Mouse (Mus musculus): Measurements from ENCODE around the gene Naglu. TPM values are rescaled to one million over a fixed set of nuclear protein-coding genes. Genes with fewer than 3 reads are reported as not detected.

The Naglu gene
- total RNA-seq (2022): 10 to 100 TPM; 10.4 to 18.5 (median 12.8) TPM

- DNase-seq (ENCODE audit: low spot score in 2 of 2): peak; percentile 90 to 94
Observed at GRCm38 (mm10) chr11:101069391-101070188, at the start of gene Naglu. Gene Naglu (plus strand): TSS chr11:101070012.

DNA sequence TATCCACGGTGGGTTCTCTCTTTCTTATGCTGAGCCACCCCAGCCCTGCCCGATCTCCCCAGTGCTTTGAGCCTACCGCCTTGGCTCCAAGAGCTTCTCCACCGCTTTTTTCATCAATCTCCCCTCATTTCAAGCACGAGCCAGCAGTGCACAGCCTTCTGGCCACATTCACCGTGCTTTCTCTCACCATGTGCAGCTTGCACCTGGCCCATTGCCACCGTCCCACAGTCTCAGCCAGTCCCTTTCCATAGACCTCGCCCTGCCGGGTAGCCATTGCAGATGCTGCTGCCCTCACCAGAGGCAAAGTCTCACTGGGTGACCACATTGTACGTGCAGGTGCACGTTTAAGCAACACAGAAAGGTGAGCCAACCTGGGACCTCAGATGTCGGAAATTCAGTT is 46.4 kb upstream of the Naglu start:
- DNase-seq (ENCODE audit: low spot score in 2 of 2): no peak

DNA sequence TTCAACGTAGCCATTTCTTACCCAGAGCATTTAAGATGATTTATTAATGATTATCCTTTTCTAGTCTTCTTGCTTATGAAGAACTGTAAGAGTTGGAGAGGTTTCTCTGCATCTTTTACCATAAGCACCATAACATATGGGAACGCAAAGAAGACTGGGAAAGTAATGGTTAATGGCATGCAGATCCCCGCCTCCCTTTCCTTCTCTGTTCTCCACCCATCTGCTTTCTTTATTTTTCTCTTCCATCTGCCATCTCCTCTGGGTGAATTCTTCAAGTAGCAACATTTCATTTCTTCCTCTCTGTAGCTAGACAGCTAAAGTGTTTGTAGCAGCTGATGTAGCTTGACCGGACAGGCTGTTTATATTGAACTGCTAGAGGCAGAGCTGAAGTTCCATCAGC is 45.8 kb upstream of the Naglu start:
- DNase-seq (ENCODE audit: low spot score in 2 of 2): no peak

DNA sequence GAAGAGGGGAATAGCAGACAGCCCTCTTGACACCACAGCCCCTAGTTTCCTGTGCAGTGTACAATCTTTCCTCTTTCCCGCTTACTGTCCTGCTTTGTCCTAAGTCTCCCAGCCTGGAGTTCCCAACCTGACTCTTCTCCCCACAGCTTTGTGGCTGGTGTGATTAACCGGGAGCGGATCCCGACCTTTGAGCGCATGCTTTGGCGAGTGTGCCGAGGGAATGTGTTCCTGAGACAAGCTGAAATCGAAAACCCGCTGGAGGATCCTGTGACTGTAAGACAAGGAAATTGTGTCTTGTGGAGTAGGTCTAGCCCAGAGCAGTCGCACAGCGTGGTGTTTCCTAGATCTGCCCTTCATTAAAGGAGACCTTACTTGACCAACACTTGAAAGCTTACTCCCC is 42.7 kb upstream of the Naglu start:
- no peak for DNase-seq (ENCODE audit: low spot score in 2 of 2)

- DNase-seq (ENCODE audit: low spot score in 2 of 2): no peak
Observed at GRCm38 (mm10) chr11:101029320-101029719, 40.5 kb upstream of the Naglu start.

DNA sequence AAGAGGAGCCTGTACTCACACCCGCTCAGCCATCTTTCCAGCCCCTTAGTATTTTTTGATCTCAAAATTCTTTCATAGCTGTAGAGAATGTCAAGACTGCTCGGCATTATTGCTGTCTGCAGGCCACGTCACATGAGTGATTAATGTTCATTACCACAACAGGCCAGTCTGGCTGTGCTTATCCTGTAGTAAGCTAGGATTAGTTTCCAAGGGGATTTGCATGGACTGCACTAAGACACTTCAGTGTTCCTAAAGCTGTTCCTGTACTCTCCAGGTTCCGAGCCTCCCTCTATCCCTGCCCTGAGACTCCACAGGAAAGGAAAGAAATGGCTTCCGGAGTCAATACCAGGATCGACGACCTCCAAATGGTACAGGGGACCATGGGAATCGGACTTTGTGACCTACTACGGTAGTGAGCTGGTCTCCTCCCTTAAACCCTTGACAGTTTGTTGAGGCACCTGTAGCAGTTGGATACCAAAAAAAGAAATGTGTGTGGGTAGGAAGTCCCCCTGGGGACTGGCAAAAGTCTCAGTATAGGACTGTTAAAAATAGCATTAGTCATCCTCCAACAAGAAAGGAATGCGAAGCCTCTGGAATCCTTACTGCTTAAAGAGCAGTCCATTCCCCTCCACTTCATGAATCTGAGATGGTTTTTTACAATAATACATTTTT is 39.5 kb upstream of the Naglu start:
- DNase-seq (ENCODE audit: low spot score in 2 of 2): no peak

DNA sequence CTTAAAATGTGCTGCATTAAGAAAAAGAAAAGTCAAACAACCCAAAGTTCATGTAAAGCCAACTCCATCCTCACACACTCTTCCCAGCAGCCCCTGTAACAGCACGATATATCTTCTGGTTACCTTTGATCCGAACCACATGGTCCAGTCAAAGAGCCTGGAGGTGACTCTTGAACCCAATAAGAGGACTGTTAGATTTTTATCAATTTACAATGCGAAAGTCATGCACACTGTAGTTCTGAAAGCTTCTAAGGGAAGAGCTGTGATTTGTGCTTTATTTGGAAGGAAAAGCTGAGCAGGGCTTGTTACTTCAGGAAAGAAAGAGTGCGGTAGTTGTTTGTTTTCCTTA is 39.0 kb upstream of the Naglu start:
- DNase-seq (ENCODE audit: low spot score in 2 of 2): no peak

DNA sequence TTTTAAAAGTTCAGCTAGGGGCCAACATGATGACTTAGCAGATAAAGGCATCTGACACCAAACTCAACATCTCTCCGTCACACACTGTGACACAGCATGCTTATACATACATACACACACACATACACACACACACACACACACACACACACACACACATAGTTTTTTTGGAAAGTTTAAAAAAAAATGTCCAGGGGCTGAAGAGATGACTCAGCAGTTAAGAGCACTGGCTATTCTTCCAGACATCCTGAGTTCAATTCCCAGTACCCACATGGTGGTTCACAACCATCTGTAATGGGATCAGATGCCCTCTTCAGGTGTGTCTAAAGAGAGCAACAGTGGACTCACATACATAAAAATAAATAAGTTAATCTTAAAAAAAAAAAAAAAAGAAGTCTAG is 38.3 kb upstream of the Naglu start:
- no peak for DNase-seq (ENCODE audit: low spot score in 2 of 2)

DNA sequence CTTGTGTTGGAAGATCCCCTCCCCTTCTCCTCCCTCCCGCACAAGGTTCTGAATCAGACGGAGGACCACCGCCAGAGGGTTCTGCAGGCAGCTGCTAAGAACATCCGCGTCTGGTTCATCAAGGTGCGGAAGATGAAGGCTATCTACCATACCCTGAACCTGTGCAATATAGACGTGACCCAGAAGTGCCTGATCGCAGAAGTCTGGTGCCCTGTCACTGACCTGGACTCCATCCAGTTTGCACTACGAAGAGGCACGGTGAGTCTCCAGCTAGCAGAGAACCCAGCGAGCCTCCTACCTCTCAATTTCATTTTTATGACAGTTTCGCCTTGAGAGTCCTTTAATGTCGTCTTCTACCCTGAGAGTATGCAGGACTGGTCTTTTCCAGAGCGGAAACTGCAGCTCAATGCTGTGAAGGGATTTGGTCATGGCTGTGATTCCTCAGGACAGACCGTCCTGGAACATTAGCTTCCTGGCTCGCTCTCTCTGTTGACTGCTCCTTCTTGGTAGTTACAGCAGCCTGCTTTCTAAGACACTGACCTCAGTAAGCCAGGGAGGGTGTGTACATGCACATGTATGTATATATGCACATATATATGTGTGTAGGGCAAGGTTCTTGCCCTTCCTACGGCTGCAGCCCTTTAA is 35.8 kb upstream of the Naglu start:
- no peak for DNase-seq (ENCODE audit: low spot score in 2 of 2)

- DNase-seq (ENCODE audit: low spot score in 2 of 2): no peak
Observed at GRCm38 (mm10) chr11:101034614-101035327, 35.0 kb upstream of the Naglu start.

- DNase-seq (ENCODE audit: low spot score in 2 of 2): no peak
Observed at GRCm38 (mm10) chr11:101035328-101035695, 34.5 kb upstream of the Naglu start.

DNA sequence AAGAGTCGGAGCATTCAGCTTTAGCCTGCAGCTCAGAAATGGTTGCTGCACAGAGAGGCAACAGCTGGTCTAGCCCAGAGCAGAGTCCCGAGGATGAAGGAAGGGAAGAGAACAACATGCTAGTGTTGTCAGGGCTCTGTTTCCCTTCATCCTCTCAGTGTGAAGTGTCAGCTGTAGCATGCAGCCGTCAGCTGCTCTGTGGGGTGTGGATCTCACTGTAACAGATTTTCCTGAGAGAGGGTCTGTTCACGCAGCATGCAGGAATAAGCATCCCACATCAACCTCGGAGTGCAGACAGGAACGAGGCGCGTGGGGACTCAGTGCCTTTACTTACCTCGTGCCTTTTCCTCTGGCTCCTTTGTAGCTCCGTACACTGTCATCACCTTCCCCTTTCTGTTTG is 32.0 kb upstream of the Naglu start:
- no peak for DNase-seq (ENCODE audit: low spot score in 2 of 2)

DNA sequence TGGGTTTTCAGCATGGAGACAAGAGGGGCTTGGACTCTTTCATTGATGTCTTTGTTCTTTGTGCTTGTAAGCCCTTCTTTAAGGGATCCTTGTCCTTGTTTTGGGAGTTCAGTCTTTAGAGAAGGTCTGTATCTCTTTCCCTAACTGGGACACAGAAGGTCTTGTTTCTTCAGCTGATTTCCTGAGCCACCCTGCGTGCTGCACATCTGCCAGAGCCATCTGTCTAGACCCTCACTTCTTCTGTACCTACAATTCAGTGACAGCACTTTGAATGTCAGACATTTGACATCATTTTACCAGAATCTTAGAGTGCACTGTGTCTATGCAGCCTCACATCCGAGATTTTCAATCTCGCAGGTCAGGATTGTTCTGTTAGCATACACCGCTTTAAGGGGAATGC is 24.0 kb upstream of the Naglu start:
- DNase-seq (ENCODE audit: low spot score in 2 of 2): no peak

DNA sequence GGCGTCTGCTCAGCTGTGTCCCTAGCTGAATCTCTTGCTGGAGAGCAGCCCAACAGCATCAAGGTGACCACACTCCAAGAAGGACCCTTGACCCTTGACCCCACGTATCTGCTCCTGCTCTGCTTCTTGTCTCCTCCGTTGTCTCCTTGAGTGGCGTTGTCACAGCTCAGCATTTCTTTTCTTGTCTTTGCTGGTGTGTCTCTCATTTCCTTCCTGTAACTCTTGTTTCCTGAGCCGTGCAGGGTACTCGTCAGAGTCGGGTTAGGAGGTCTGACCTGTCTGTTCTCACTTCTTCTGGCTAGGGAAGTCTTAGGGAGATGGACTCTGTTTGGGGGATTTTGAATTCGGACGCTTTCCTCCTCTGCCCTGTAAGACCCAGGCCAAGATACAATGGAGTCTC is 23.4 kb upstream of the Naglu start:
- DNase-seq (ENCODE audit: low spot score in 2 of 2): no peak

DNA sequence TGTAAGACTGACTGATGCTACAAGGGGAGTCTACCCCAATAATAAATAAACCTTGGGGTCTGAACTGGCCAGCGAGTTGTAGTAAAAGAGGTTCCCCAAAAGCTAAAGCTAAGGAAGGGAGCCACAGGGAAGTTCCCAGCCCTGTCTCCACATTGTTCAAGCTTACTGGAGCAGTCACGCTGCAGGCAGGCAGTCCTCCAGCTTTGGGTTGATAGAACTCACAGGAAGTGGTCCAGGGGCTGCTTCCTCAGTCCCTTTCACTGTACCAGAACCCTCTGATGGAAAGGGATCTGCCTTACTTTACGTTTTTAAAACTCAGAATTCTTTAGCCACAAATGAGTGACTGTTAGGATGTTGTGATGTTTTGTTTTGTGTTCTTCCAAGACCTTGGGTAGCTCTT is 22.3 kb upstream of the Naglu start:
- DNase-seq (ENCODE audit: low spot score in 2 of 2): no peak

DNA sequence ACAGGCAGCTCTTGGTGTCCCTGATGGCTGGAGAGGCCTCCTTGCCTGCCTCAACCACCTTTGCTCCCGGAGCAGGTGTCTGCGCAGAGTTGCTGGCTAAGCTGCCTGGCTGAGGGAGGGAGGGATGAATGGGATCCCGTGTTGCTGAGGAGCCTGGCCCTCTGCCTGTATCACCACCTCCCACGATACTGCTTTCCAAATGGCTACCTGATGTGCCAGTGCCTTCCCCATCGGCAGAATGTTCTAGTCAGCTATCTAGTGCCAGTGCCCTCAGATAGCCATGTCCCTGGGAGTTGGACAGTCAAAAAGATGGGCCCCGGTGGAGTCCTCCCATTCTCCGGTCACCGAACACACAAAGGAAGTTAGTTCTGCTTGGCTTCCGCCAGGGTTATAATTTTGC is 19.5 kb upstream of the Naglu start:
- no peak for DNase-seq (ENCODE audit: low spot score in 2 of 2)

DNA sequence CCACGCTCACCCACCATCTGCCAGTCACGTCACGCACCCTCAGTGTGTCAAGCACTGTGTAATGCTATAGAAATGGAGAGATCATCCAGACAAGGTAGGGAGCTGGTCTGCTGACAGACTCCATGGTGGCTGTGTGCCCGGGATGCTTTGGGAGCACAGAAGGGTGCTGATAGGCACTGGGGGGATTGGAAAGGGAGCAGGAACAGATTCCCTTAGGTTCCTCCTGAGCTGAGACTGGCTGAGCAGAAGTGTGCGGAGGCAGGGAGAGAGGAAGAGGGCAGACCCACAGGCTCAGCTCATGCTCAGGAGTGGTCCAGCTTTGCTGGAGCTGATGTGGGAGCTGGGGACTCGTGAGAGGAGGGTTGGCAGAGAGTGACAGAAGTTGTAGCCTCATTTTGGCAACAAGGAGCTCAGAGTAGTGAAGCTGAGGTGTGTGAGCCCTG is 18.7 kb upstream of the Naglu start:
- DNase-seq (ENCODE audit: low spot score in 2 of 2): no peak

- no peak for DNase-seq (ENCODE audit: low spot score in 2 of 2)
Observed at GRCm38 (mm10) chr11:101051617-101052016, 18.2 kb upstream of the Naglu start.

- no peak for DNase-seq (ENCODE audit: low spot score in 2 of 2)
Observed at GRCm38 (mm10) chr11:101052751-101053473, 16.9 kb upstream of the Naglu start.

GRCm38 (mm10) chr11:101053974-101054373 is 15.8 kb upstream of the Naglu start:
- DNase-seq (ENCODE audit: low spot score in 2 of 2): no peak

DNA sequence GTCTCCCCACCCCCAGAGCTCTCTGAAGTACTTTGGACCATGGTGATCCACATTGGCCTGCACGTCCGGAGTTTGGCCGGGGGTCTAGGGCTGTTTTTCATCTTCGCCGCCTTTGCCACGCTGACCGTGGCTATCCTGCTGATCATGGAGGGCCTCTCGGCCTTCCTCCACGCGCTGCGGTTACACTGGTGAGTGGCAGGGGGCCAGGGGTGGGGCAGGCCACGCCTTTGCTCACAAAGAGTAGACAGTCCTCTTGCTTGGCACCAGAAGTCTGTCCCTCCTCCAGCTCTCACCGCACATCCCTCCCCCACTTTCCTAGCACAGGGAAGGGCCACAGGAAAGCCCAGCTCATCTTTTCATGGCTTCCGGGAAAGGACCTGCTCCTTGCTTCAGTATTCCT is 14.4 kb upstream of the Naglu start:
- DNase-seq (ENCODE audit: low spot score in 2 of 2): no peak
